Mouse (Mus musculus) hindbrain, embryonic 15.5 days (tissue): ENCODE results near the gene Idh3a. TPM values are rescaled to one million over a fixed set of nuclear protein-coding genes. Genes with fewer than 3 reads are reported as not detected.

Experiments used
- polyA plus RNA-seq: library from polyadenylated mRNA; unstranded; fragments of >200 nt; fragmentation: Nextera tagmentation; extraction: Ambion mirVana; gene quantifications from 2 replicates; pipeline ENCODE4 v1.2.1, GENCODE M21; 2015

Gene Idh3a
- polyA plus RNA-seq, 1 experiment from 2014 or later: 159 TPM

Other genes starting within 250 kb of the Idh3a start
- gene Dmxl2, start 84.7 kb upstream of the Idh3a start, polyA plus RNA-seq: 56.0 and 59.9 TPM in 2 replicates
- 0.09 TPM in 1 of 2 replicates, not detected in the other for gene Sh2d7, start 47.4 kb upstream of the Idh3a start, polyA plus RNA-seq
- gene Cib2, start 26.1 kb upstream of the Idh3a start, polyA plus RNA-seq: 61.6 and 62.3 TPM in 2 replicates
- gene Acsbg1, start 75.5 kb downstream of the Idh3a start, polyA plus RNA-seq: 35.3 and 35.7 TPM in 2 replicates
- 7.5 and 7.6 TPM in 2 replicates for gene Dnaja4, start 112.5 kb downstream of the Idh3a start, polyA plus RNA-seq
- gene Wdr61, start 148.2 kb downstream of the Idh3a start, polyA plus RNA-seq: 88.8 and 94.1 TPM in 2 replicates
- 224 and 240 TPM in 2 replicates for gene Crabp1, start 178.4 kb downstream of the Idh3a start, polyA plus RNA-seq